Mouse (Mus musculus): ENCODE data around the gene Gdf7. TPM values are rescaled to one million over a fixed set of nuclear protein-coding genes. Genes with fewer than 3 reads are reported as not detected.

The Gdf7 gene
- polyA plus RNA-seq, 1 experiment from 2014 or later: not detected

- Histone ChIP-seq H3K9ac (peak overlapping the region; percentile 54; the same call in 1 of the 2 replicates), H3K4me1 (peaks cover 45% of the 10 kb centered on the region), H3K27ac (replicated peaks) (peak overlapping the region; percentile 75), H3K4me2 (no peak overlapping the region), H3K36me3 (peaks cover 65% of the 10 kb centered on the region), H3K4me3 (no peak overlapping the region), H3K9me3 (no peaks in the 10 kb centered on the region), H3K27me3 (replicated peaks) (no peaks in the 10 kb centered on the region)
- no peak for ATAC-seq (ENCODE audit: extremely low read depth, insufficient number of reproducible peaks, low FRiP score, low TSS enrichment)
- 35% methylated on average over 4 of the region's 4 CpGs for WGBS
These were observed 36.7 kb upstream of the Gdf7 start for GRCm38 (mm10) chr12:8338491-8338890.

DNA sequence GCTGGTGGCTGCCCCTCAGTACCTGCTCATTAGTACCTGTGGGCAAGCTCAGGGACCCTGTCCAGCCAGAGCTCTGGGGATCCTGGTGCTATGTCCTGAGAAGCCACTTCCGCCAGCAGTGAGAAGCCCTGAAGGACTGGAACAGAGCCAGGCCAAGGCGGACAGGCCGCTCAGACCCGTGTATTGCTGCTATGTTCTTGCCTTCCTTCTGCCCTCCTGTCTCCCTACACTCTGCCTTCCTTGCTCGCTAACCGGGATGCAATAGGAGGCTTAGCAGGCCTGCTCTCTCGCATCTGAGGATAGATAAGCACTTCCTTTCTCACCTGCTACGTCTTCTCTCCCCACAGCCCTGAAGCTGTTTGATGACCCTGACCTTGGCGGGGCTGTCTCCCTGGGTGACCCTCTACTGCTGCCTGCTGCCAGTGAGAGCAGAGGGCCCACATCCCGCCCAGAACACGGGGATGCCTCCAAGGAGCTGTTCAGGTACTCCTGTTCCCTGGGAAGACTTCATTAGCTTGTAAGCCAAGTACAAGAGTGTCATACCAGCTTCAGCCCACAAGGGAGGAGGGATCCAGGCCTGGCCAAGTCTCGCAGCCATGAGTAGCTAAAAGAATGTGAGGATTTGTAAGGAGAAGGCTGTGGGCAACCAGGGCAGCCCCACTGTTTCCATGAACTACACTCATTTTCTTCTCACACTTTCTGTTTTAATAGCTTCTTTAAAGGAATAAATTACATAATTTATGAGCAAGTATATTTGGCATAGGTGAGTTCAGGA is 35.7 kb upstream of the Gdf7 start:
- Histone ChIP-seq H3K4me1 (peaks cover 50% of the 10 kb centered on the region), H3K4me3 (no peak overlapping the region), H3K36me3 (peaks cover 60% of the 10 kb centered on the region), H3K4me2 (no peak overlapping the region), H3K27ac (replicated peaks) (peak overlapping the region; percentile 75; the same call in 1 of the 2 replicates), H3K9me3 (no peaks in the 10 kb centered on the region), H3K9ac (peak overlapping the region; percentile 9; the same call in 1 of the 2 replicates), H3K27me3 (replicated peaks) (no peaks in the 10 kb centered on the region)
- WGBS: 43% methylated on average over 12 of the region's 12 CpGs
- ATAC-seq (ENCODE audit: extremely low read depth, insufficient number of reproducible peaks, low FRiP score, low TSS enrichment): no peak

DNA sequence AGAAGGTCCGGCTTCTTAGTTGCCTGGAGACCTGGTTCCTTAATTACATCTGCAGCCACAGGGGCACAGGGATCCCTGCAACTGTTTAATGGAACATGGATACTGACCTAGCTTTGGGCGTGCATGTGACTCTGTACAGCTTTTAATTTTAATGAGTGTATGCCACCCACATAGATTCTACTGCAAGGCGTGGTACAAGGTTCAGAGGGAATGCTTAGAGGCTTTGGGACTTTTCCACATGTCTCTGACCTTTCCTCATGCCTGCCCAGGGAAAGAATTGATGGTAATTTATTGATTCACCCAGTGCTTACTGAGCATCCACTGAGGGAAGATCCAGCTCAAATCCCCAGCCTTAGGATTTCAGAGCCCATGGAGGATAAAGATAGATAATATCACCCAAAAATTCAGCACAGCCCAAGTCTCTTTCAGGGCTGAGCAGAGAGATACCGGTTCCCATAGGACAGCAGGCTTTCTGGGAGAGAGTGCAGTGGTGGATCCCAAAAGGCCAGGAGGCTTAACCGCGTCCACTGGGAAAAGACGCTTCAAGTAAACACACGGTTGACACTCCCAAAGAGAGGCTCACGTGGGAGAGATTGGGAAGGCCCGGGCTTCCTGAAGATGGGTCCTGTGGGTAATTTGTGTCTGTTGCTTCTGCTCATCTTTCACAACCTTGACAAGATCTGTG is 35.0 kb upstream of the Gdf7 start:
- H3K4me1 ChIP-seq: peaks cover 56% of the 10 kb centered on the region
- no peak overlapping the region for H3K4me2 ChIP-seq
- WGBS: 79% methylated on average over 10 of the region's 10 CpGs

DNA sequence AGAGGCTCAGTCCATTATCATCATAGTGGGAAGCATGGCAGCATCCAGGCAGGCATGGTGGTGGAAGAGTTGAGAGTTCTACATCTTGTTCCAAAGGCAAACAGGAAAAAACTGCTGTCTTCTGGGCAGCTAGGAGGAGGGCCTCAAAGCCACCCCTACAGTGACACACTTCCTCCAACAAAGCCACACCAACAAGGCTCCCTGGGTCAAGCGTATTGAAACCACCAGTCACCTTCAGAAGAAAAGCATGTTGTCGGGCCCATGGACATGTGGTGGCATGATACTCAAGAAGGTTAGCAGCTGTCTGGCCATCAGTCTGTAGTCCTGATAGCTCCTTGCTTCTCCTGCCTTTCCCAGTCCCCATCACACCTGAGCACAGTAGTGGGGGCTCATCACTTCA is 33.7 kb upstream of the Gdf7 start:
- ATAC-seq (ENCODE audit: extremely low read depth, insufficient number of reproducible peaks, low FRiP score, low TSS enrichment): no peak
- no peak overlapping the region for H3K27ac ChIP-seq (replicated peaks)
- no peak overlapping the region for H3K4me2 ChIP-seq
- peaks cover 68% of the 10 kb centered on the region for H3K4me1 ChIP-seq
- H3K27me3 ChIP-seq (replicated peaks): no peaks in the 10 kb centered on the region
- no peak overlapping the region for H3K9ac ChIP-seq
- WGBS: 86% methylated on average over 2 of the region's 2 CpGs
- no peak overlapping the region for H3K4me3 ChIP-seq
- peaks cover 50% of the 10 kb centered on the region for H3K36me3 ChIP-seq
- H3K9me3 ChIP-seq: no peaks in the 10 kb centered on the region

More for the DNA sequence above, 35.0 kb upstream of the Gdf7 start:
- Histone ChIP-seq H3K4me3 (no peak overlapping the region), H3K27ac (replicated peaks) (no peak overlapping the region), H3K27me3 (replicated peaks) (no peaks in the 10 kb centered on the region), H3K36me3 (peaks cover 53% of the 10 kb centered on the region), H3K9me3 (no peaks in the 10 kb centered on the region), H3K9ac (no peak overlapping the region)
- ATAC-seq (ENCODE audit: extremely low read depth, insufficient number of reproducible peaks, low FRiP score, low TSS enrichment): no peak

DNA sequence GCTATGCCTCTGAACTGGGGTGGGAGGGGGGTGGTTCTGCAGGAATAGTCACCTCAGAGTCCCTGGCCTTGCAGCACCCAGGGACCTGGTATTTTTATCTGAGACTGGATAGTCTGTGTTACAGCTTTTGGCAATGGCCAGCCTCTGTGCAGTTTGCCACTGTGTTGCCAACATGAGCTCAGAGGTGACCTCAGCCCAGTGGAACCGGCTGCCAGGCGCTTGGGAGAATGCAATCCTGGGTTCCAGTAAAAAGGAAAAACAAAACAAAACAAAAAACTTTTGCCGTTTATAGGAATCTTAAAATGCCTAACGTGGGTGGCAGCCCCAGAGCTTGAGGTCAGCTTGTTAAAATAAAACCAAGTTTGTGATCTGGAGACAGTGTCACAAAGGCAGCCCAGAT is 32.5 kb upstream of the Gdf7 start:
- Histone ChIP-seq H3K27ac (replicated peaks) (0 out of 2 replicates have a peak overlapping the region, but pooled peaks have one; percentile 3), H3K36me3 (peaks cover 51% of the 10 kb centered on the region), H3K27me3 (replicated peaks) (no peaks in the 10 kb centered on the region), H3K9me3 (no peaks in the 10 kb centered on the region), H3K4me3 (no peak overlapping the region), H3K4me2 (no peak overlapping the region), H3K4me1 (peaks cover 59% of the 10 kb centered on the region), H3K9ac (0 out of 2 replicates have a peak overlapping the region, but pooled peaks have one; percentile 47)
- WGBS: 69% methylated on average over 4 of the region's 4 CpGs
- no peak for ATAC-seq (ENCODE audit: extremely low read depth, insufficient number of reproducible peaks, low FRiP score, low TSS enrichment)

DNA sequence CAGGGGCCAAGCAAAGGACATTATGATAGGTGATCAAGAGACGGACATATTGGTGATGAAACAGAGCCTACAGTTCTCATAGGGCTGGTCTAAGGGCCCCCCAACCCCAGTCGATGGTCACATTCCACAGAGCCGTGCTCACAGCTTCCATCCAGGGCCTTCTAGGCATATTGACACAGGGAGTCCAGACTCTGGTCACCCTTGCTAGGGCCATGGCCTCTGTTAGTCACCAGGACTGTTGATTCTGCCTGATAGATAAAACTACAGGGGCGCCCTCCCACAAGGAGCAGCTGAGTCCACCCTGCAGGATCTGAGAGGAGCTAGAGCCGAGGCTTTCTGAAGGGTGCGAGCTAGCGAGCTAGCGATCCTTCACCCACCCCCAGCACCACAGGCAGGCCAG is 31.9 kb upstream of the Gdf7 start:
- ATAC-seq (ENCODE audit: extremely low read depth, insufficient number of reproducible peaks, low FRiP score, low TSS enrichment): no peak
- Histone ChIP-seq H3K4me1 (peaks cover 52% of the 10 kb centered on the region), H3K27ac (replicated peaks) (0 out of 2 replicates have a peak overlapping the region, but pooled peaks have one; percentile 5)

DNA sequence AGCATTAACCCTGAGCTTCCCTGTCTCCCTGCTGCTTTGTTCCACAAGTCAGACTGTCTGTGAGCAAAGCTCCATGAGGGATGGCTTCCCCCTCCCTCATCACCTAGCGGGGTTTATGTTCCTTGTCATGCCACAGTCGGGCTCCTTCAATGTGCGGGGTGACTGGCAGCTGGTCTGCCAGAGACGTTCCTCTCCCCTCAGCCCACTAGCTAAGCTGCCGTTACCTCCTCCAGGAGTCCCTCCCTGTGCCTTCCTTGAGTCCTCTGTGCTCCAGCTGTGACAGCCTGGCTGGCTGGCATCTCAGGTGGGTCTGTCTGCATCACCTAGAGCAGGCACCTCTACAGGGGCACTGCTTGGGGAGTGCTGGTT is 30.4 kb upstream of the Gdf7 start:
- H3K9ac ChIP-seq: no peak overlapping the region
- peak overlapping the region; percentile 61; the same call in 1 of the 2 replicates for H3K27ac ChIP-seq (replicated peaks)
- ATAC-seq (ENCODE audit: extremely low read depth, insufficient number of reproducible peaks, low FRiP score, low TSS enrichment): no peak
- WGBS: 55% methylated on average over 5 of the region's 5 CpGs
- H3K27me3 ChIP-seq (replicated peaks): no peaks in the 10 kb centered on the region
- no peak overlapping the region for H3K4me3 ChIP-seq
- H3K4me2 ChIP-seq: no peak overlapping the region
- peaks cover 44% of the 10 kb centered on the region for H3K4me1 ChIP-seq
- no peaks in the 10 kb centered on the region for H3K9me3 ChIP-seq
- peaks cover 52% of the 10 kb centered on the region for H3K36me3 ChIP-seq

More for the DNA sequence above, 31.9 kb upstream of the Gdf7 start:
- WGBS: 70% methylated on average over 8 of the region's 8 CpGs
- no peak overlapping the region for H3K4me3 ChIP-seq
- no peak overlapping the region for H3K9ac ChIP-seq
- no peaks in the 10 kb centered on the region for H3K9me3 ChIP-seq
- no peaks in the 10 kb centered on the region for H3K27me3 ChIP-seq (replicated peaks)
- H3K4me2 ChIP-seq: no peak overlapping the region
- peaks cover 53% of the 10 kb centered on the region for H3K36me3 ChIP-seq

DNA sequence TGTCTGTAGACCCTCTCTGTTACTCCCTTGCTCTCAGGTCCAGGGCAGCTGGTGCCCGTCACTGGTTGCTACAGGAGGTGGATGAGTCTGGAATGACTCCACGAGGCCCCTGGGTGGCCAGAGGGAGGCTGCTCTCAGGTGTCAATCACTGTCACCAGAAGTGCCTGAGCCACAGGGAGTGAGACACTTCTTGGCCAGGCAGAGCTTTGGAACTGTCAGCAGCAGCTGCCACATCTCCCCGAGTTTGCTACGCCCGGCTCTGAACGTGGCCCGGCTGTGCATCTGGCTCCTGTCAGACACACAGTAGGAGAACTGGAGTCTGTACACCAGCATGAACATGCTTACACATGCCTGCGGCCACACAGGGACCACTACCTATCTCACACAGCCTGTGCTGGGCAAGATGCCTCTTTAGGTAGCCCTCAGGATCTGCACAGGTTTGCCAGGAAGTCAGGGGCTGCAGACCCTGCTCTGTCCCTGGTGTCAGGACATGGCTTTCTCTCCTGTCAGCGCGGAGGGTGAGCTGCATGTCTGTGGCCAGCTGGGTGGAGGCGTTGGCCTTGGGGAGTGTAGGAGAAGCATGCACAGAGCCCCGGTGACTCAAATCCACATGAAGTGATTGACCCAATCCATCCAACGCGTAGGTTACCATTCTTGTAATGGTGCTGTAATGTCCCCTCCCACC is 29.9 kb upstream of the Gdf7 start:
- WGBS: 28% methylated on average over 14 of the region's 14 CpGs
- Histone ChIP-seq H3K4me2 (no peak overlapping the region), H3K9ac (peak overlapping the region; percentile 19; the same call in 1 of the 2 replicates), H3K27ac (replicated peaks) (peak overlapping the region; percentile 61), H3K4me3 (no peak overlapping the region), H3K27me3 (replicated peaks) (no peaks in the 10 kb centered on the region), H3K9me3 (no peaks in the 10 kb centered on the region), H3K4me1 (peaks cover 45% of the 10 kb centered on the region), H3K36me3 (peaks cover 47% of the 10 kb centered on the region)
- peak; percentile 38; the same call in 1 of the 2 replicates for ATAC-seq (ENCODE audit: extremely low read depth, insufficient number of reproducible peaks, low FRiP score, low TSS enrichment)

GRCm38 (mm10) chr12:8329236-8329635 is 27.5 kb upstream of the Gdf7 start:
- no peak overlapping the region for H3K27ac ChIP-seq (replicated peaks)
- H3K4me3 ChIP-seq: no peak overlapping the region
- peaks cover 40% of the 10 kb centered on the region for H3K4me1 ChIP-seq
- no peak overlapping the region for H3K4me2 ChIP-seq
- 83% methylated on average over 7 of the region's 7 CpGs for WGBS
- H3K9ac ChIP-seq: no peak overlapping the region
- no peaks in the 10 kb centered on the region for H3K9me3 ChIP-seq
- no peak for ATAC-seq (ENCODE audit: extremely low read depth, insufficient number of reproducible peaks, low FRiP score, low TSS enrichment)
- H3K36me3 ChIP-seq: peaks cover 53% of the 10 kb centered on the region
- H3K27me3 ChIP-seq (replicated peaks): no peaks in the 10 kb centered on the region

- Histone ChIP-seq H3K27ac (replicated peaks) (peak overlapping the region; percentile 41; the same call in 1 of the 2 replicates), H3K4me1 (peaks cover 28% of the 10 kb centered on the region), H3K27me3 (replicated peaks) (no peaks in the 10 kb centered on the region), H3K4me3 (no peak overlapping the region), H3K9ac (peak overlapping the region; percentile 55; the same call in 1 of the 2 replicates), H3K9me3 (no peaks in the 10 kb centered on the region), H3K36me3 (peaks cover 63% of the 10 kb centered on the region), H3K4me2 (no peak overlapping the region)
- 96% methylated on average over 1 of the region's 1 CpGs for WGBS
- ATAC-seq (ENCODE audit: extremely low read depth, insufficient number of reproducible peaks, low FRiP score, low TSS enrichment): no peak
These were observed 25.9 kb upstream of the Gdf7 start for GRCm38 (mm10) chr12:8327675-8328053.

Measured in heart, embryonic 13.5 days (tissue).